Mouse (Mus musculus) 3134 (cell line): ENCODE measurements around the gene Cttn.

Experiments used
- DNase-seq: peaks from one replicate; pipeline ENCODE4 v3.0.0-alpha.2; 2011; ENCODE audit warnings: low spot score; ENCODE audit not compliant: insufficient read length; ENCODE audit errors: extremely low read depth

Cttn gene

GRCm38 (mm10) chr7:144470545-144471059, at the start of gene Cttn:
Gene Cttn (minus strand): TSS chr7:144471009.
- peak; percentile 91 for DNase-seq

GRCm38 (mm10) chr7:144519852-144520251, 49.0 kb upstream of the Cttn start:
- DNase-seq, result no peak

DNA sequence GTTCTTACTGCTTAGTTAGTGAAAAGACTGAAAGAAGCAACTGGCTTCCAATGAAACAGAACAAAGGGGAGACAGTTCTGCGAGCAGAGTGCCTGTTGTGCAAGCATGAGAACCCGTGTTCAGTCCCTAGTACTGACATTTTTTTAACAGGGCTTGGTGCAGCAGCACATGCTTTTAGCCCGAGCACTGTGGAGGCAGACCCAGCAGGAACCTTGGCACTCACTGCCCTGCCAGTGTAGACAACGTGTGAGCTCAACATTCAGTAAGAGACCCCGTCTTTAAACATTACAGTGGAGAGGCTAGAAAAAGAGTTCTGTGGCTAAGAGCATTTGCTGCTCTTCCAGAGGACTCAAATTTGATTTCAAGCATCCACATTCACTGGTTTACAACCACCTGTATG, 45.9 kb upstream of the Cttn start:
- DNase-seq, result no peak

DNA sequence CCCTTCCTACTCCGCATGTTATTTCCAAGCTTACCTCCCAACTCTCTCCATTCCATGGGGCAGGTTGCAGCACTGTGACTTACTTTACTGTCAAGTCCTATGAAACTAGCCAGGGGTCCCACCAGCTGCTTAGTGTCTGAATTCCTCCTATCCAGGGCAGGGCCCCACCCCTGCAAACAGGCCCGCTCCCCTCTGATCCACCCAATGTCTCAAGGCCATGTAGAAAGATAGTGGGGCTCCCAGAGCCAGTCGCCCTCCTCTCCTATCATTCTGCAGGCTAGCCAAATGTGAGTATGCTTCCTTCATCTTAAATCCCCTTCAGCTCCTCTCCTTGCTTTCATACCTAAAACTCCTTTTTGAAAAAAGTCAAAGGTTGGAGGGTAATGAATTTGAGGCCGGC, 38.3 kb upstream of the Cttn start:
- no peak for DNase-seq

DNA sequence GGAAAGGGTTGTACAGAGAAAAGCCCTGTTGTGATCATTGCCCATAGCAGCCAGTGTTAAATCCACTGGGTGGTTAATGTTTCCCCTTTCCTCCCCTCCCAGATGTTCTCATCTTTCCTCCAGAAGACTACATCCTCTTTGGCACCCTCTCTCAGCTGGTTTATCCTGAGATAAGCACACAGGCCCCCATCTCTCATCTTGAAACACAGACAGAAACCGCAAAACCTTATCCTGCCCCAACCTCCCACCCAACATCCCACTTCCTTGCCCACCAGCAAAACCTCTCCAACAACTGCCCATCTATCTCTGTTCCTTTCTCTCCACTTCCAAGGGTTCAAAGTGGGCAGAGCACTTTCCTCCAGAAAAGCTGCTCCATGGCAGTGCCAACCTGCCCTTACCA, 36.0 kb upstream of the Cttn start:
- no peak for DNase-seq

GRCm38 (mm10) chr7:144503959-144504358, 33.1 kb upstream of the Cttn start:
- no peak for DNase-seq

- DNase-seq, result no peak
Observed at GRCm38 (mm10) chr7:144492931-144493330, 22.1 kb upstream of the Cttn start.

DNA sequence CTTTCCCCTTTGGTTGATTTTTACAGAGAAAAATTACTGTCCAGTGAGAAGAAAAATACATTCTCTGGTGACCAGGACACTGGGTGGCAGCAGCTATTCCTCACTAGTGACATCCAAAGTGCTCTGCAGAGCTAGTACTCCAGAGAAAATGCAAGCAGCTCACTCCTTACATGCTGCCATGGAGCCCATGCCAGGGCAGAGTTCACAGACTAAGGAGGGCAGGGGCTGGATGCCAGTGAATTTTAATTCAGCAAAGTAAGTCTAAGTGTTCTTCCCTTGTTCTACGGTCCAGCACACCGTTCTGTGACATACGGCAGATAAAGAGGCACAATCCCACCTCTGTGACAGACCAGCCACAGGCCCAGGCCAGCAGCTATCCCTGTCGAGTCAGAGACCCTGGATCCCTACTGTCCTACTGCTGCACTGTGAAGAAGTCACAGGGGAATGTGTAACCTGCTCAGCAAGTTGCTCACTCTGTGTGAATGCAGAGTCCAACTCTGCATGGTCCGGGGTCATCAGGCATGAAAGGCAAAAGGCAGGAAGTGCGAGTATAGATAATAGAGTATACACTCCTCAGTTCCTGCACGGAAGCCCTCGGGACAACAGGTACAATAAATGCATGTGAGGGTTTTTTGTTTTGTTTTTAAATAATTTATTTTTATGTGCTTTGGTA, 19.5 kb upstream of the Cttn start:
- DNase-seq, result no peak

DNA sequence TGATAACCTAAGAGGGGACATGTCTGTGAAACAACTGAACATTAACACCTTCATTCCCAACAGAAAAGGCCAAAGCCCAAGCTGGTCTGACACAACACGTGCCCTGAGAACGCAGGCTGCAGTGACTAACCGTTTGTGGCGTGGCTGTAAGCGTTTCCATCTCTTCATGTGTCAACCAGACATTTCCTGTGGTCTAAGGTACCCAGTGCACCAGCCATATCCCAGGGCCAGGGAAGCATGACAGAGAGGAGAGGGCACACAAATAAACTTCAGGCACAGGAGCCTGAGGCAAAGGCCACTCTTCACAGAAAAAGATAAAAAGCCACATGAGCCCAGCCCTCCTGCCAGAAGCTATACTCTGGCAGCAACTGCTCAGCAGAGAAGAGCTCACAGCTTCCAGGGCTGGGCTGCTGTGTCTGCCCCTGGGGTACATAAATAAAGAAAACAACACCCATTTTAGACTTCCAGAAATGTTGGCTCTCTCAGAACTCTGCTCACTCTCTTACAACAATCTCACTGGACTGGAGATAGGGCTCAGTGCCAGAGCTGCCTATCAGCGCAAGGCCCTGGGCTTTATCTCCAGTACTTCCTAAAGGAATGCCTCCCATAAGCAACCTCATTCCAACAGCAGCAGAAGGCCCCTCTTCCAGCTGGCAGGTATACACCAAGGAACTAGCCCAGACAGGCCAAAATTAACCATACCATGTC, 18.4 kb upstream of the Cttn start:
- DNase-seq, result no peak

- DNase-seq, result no peak
Observed at GRCm38 (mm10) chr7:144480314-144480713, 9.5 kb upstream of the Cttn start.

DNA sequence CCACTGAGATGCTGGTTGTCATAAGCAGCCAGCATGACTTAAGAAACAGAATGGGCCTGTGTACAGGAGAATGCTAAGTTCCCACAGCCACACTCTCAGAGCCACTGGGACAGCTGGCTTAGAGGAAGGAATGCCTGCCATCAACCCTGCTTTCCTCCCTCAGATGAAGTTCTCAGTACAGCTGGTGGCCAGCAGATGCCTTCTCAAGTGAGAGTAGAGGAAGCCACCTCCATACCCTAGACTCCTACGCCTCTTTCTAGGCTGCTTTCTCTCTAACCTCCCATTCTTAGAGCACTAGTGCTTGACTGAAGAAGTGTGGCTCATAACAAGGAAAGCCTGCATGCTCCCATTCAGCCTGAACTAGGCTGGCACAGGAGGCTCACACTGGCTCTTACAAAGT, 8.8 kb upstream of the Cttn start:
- DNase-seq, result no peak

DNA sequence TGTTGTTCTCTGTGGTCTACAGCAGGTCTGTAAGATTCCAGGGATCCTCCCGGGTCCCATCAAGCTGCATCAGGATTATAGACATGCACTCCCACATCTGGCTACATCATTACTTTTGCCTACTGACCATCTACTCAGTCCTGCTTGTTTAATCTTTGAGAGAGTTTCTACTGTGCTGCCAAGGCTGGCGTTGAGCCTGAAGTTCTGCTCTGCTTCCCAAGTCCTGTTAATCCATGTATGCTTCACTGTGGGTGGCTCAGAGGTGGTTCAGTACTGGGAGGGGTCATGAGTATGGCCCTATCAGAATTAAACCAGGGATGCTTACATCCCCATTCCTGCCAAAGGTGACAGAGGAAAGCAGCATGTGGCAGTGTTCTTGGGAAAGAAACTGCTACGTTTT, 4.9 kb upstream of the Cttn start:
- no peak for DNase-seq

DNA sequence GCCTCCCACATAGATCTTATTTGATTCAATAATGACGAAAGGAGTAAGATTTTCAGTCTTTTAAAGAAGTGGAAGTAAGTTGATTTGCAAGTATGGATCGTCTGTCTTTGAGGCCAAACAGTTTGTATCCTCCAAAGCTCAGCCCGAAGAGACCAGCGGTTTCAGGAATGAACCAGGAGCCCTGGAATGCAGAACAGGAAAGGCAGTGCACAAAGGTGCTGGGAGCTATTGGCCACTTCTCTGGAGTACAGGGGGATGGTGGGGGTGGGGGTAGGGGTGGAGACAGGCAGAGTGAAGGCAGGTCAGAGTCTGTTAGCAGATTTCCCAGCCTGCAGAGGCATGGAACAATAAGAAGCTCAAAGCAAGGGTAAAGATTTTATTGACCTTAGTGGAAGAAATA, 2.7 kb upstream of the Cttn start:
- DNase-seq, result no peak

- no peak for DNase-seq
Observed at GRCm38 (mm10) chr7:144471103-144471502, 294 bp upstream of the Cttn start.

DNA sequence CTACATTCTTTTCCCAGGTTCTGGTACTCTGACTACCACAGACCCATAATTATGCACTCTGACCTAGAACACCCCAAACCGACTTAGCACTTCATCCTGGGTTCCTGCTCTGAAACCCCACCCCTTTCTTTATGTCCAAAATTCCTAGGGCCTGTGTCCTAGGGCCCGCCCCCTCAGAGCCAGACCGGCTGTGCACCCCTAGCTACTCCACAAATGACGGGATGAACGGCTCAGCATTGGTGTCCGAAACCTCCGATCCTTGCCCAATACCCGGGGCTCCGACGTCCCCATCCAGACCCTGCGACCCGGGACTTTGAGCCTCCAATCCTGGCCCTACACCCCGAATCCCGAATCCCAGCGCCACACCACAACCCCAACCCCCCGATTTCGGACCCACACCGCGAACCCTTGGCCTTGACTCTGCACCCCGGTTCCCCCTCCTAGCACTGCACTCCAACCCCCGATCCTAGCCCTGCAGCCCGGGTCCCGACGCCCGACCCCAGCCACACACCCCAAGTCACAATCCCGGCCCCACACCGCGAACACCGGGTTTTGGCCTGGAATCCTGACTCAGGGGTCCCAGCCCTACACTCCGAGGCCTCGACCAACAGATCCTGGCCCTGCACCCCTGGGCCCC, 783 bp downstream of the Cttn start:
- peak; percentile 48 for DNase-seq

- DNase-seq, result peak; percentile 81
Observed at GRCm38 (mm10) chr7:144469181-144469641, 1.6 kb downstream of the Cttn start.

DNA sequence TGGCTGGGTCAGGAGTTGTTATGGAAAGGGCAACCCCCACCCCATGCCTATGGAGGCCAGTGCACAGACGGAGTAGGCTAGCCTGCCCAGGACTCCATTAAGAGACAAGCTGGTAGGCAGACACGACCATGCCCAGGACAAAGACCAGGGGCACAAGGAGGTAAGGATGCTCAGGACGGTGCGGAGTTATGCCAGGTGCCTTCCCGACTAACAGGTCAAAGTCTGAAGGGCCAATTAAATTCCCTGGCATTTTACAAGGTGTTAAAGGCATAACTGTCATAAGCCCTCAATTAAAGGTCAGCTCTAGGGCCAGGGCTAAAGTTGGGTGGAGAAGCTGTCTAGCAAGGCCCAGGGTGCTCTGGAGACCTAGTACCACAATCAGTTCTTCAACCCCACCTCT, 2.1 kb downstream of the Cttn start:
- DNase-seq, result no peak

DNA sequence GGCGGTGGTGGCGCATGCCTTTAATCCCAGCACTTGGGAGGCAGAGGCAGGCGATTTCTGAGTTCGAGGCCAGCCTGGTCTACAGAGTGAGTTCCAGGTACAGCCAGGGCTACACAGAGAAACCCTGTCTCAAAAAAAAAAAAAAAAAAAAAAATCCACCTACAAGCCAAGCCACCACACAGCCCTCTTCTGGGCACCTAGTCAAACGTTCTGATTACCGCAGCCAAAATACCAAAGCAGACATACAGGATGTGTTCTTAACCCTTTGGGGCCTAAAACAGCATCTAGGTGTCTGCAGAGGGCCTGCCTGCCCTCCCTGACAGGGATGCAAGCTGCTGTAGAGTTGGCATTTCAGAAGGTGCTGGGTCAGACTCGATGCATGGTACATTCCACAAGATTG, 8.2 kb downstream of the Cttn start:
- no peak for DNase-seq

DNA sequence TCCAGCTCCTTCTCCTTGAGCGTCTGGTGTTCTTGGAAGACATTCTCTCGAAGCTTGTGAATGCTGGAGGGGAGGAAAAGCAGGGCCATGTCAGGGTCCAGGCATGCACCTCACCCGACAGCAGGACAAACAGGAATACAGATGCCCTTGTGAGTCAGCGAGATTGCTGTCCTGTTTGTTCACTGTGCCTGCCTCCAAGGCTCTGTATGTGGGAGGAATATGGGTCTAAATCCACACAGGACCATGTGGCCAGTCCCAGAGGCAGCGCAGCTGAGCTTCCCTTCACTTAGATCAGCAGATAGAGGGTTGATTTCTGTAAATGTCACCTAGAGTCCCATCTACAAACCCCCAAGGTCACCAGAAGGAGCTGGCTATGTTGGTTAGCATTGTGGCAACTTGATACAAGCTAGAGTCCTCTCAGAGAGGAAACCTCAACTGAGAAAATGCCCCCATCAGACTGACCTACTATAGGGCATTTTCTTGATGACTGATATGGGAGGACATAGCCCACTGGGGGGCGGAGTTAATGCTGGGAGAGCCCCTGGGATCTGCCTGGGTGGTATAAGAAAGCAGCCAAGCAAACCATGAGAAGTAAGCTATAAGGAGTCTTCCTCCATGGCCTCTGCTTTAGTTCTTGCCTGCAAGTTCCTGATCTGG, 9.4 kb downstream of the Cttn start:
- DNase-seq, result no peak

GRCm38 (mm10) chr7:144458881-144459280, 11.9 kb downstream of the Cttn start:
- no peak for DNase-seq

DNA sequence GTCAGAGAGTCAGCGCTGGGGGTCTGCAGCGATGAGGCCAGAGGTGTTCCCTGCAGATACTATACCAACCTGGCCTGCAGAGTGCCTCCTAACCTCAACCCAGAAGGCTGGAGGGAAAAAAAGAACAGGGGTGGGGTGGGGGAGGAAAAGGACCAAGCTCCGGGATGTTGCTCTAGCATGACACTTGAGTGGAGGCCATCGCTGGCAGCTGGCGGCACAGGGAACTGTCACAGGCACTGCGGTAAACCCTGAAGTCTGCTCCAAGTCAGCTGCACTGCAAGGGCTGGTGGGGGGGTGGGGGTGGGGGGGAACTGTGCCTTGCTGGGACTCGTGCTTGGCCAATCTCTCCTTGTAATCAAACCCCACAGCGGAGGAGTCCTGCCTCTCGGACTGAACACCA, 20.1 kb downstream of the Cttn start:
- DNase-seq, result no peak
